Mouse (Mus musculus) lung, embryonic 16.5 days (tissue): ENCODE results near the gene Cdk17. TPM values are rescaled to one million over a fixed set of nuclear protein-coding genes. Genes with fewer than 3 reads are reported as not detected.

Experiments
- microRNA counts: library from miRNA; unstranded; fragments of <30 nt; microRNA quantifications from one replicate; lab custom pipeline; 2016
- microRNA-seq: library from miRNA; unstranded; fragments of <30 nt; microRNA quantifications from one replicate; pipeline ENCODE4, GENCODE M21; 2016
- polyA plus RNA-seq: library from polyadenylated mRNA; unstranded; fragments of >200 nt; fragmentation: Nextera tagmentation; extraction: Ambion mirVana; gene quantifications from 2 replicates; pipeline ENCODE4 v1.2.1, GENCODE M21; 2015

Cdk17 gene
- polyA plus RNA-seq, 1 experiment from 2014 or later: 15.0 TPM

MicroRNA genes within 50 kb of the gene (microRNA counts, 519-probe panel; counts per million panel counts)
- 368 counts per million, percentile 2 among the panel's probes with 10 or more counts for microRNA mmu-miR-1931 (lab: Ali Mortazavi, UCI)

Small RNAs within 50 kb of the gene (microRNA-seq; reads per million reads assigned to microRNA genes)
- 1.2 reads per million for gene Mir1931

Other genes with a start within 250 kb of the Cdk17 start
- 2.0 and 2.2 TPM in 2 replicates for gene Cfap54, start 79.3 kb upstream of the Cdk17 start, polyA plus RNA-seq
- 44.9 and 48.0 TPM in 2 replicates for gene Elk3, start 150.3 kb downstream of the Cdk17 start, polyA plus RNA-seq